Mouse (Mus musculus) spleen, postnatal 4 days (tissue): ENCODE results near the gene Rap2a.

ENCODE experiments used
- DNase-seq, 2 experiments: peaks; one replicate each; pipeline ENCODE4 v3.0.0; 2022; ENCODE audit warnings: low spot score in 2 of 2

Rap2a gene

GRCm38 (mm10) chr14:120477982-120478568, at the start of gene Rap2a:
Gene Rap2a, plus strand, starts transcription at chr14:120478444.
- peak; percentile 90 to 95 for DNase-seq

GRCm38 (mm10) chr14:120428497-120428896, 49.7 kb upstream of the Rap2a start:
- no peak for DNase-seq

- no peak for DNase-seq
Observed at GRCm38 (mm10) chr14:120432773-120433172, 45.5 kb upstream of the Rap2a start.

GRCm38 (mm10) chr14:120433931-120434398, 44.3 kb upstream of the Rap2a start:
- DNase-seq, result no peak

- DNase-seq, result no peak
Observed at GRCm38 (mm10) chr14:120434831-120435230, 43.4 kb upstream of the Rap2a start.

GRCm38 (mm10) chr14:120440716-120441115, 37.5 kb upstream of the Rap2a start:
- no peak for DNase-seq

GRCm38 (mm10) chr14:120441256-120441655, 37.0 kb upstream of the Rap2a start:
- DNase-seq, result no peak

- no peak for DNase-seq
Observed at GRCm38 (mm10) chr14:120441836-120442235, 36.4 kb upstream of the Rap2a start.

GRCm38 (mm10) chr14:120454221-120454620, 24.0 kb upstream of the Rap2a start:
- no peak for DNase-seq

GRCm38 (mm10) chr14:120463938-120464727, 14.1 kb upstream of the Rap2a start:
- no peak for DNase-seq

GRCm38 (mm10) chr14:120466816-120467215, 11.4 kb upstream of the Rap2a start:
- DNase-seq, result no peak

GRCm38 (mm10) chr14:120469126-120469790, 9.0 kb upstream of the Rap2a start:
- DNase-seq, result no peak

GRCm38 (mm10) chr14:120476186-120476697, 2.0 kb upstream of the Rap2a start:
- no peak for DNase-seq

GRCm38 (mm10) chr14:120477288-120477981, 809 bp upstream of the Rap2a start:
- DNase-seq, result peak; percentile 95 to 99

GRCm38 (mm10) chr14:120478641-120479341, 547 bp downstream of the Rap2a start:
- peak in 1 of 2 experiments; percentile 78 for DNase-seq

GRCm38 (mm10) chr14:120480341-120480900, 2.2 kb downstream of the Rap2a start:
- DNase-seq, result no peak

- DNase-seq, result no peak
Observed at GRCm38 (mm10) chr14:120480927-120481326, 2.7 kb downstream of the Rap2a start.

GRCm38 (mm10) chr14:120484561-120484960, 6.3 kb downstream of the Rap2a start:
- no peak for DNase-seq

GRCm38 (mm10) chr14:120496284-120496683, 18.0 kb downstream of the Rap2a start:
- DNase-seq, result no peak

- no peak for DNase-seq
Observed at GRCm38 (mm10) chr14:120496827-120497226, 18.6 kb downstream of the Rap2a start.

GRCm38 (mm10) chr14:120499096-120499495, 20.9 kb downstream of the Rap2a start:
- DNase-seq, result no peak
